Mouse (Mus musculus) embryonic fibroblast, embryonic 13.5 days (primary cell): ENCODE results near the gene Olfr1186.

Experiments
- CTCF ChIP-seq: IDR thresholded peaks from 2 replicates; pipeline ENCODE4 v1.5.1; 2011; ENCODE audit warnings: mild to moderate bottlenecking, control low read depth, low read length, moderate library complexity, borderline replicate concordance; ENCODE audit not compliant: insufficient read depth
- POLR2A ChIP-seq: IDR thresholded peaks from 2 replicates; pipeline ENCODE4 v1.6.1; 2011; ENCODE audit warnings: low read depth, mild to moderate bottlenecking, control low read depth, low read length, moderate library complexity

GRCm38 (mm10) chr2:88556635-88557034 is 38.3 kb downstream of the Olfr1186 start, which contains the start of gene Olfr1188:
- TF ChIP-seq CTCF, result no peak
- TF ChIP-seq POLR2A, result no peak
